Mouse (Mus musculus) adrenal gland, postnatal 10 days (tissue): ENCODE results near the gene Nt5c. TPM values are rescaled to one million over a fixed set of nuclear protein-coding genes. Genes with fewer than 3 reads are reported as not detected.
A peak's percentile ranks its signal among the peaks of the same experiment; 100 is the strongest.
"Not testable (repeated sequence)": the region's sequence is repeated elsewhere in the genome, so short reads cannot be mapped to it uniquely, and the experiment has no call there.

ENCODE experiments used
- DNase-seq: peaks from one replicate; pipeline ENCODE4 v3.0.0; 2021; ENCODE audit warnings: mixed read lengths
- long read RNA-seq, 2 experiments: library from polyadenylated mRNA; stranded (forward); transcript quantifications; one replicate each; pipeline ENCODE4 v2.0.0; 2021
- total RNA-seq, 2 experiments: library from RNA; stranded (reverse); gene quantifications; 2 replicates each; pipeline ENCODE4 v1.2.3; 2021

Gene Nt5c
- total RNA-seq = 10 to 100 TPM; 70.2 to 70.9 TPM
- long read RNA-seq, experiment 1, transcript Nt5c-201 (5 exons, 858 nt) = major isoform, 52 of 68 reads
- long read RNA-seq, experiment 1, partial matches to known transcripts = 1 of 68 reads
- long read RNA-seq, experiment 1, other reads (novel, unspliced or antisense) = 9 of 68 reads
- long read RNA-seq, experiment 2, transcript Nt5c-201 (5 exons, 858 nt) = major isoform, 31 of 47 reads
- long read RNA-seq, experiment 2, partial matches to known transcripts = 4 of 47 reads
- long read RNA-seq, experiment 2, other reads (novel, unspliced or antisense) = 7 of 47 reads

DNA sequence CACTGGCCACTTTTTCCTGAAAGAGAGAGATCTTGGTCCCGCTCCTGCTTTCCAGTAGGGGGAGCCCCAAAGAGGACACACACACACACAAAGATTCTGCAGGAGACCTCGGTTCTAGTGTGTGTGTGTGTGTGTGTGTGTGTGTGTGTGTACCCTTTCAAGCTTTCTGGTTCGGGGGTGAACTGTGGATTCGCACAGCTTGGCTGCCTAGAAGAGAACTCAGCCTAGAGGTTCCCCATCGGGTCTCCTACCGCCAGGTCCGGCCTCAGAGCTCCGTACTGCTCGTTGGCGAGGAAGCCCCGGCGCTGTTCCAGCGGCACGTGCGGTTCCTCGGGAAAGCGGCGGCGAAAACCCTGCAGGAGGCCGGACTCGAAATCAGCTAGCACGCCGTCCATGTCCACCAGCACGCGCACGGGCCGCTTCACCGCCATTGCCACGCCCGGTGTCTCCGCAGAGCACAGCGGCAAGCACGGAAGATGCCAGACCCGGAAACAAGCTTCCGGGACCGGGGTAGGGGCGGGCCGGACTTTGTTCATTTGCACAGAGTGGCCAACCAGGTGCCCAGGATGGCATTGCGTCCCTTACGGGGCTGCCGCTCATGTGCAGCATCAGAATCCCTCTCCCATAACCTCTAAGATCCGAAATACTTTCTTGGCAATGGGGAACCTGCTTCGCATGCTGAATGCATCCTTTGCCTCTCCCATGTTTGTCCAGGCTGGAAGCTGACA lies at the start of gene Nt5c:
Gene Nt5c (minus strand): TSS at position 507 of the 728 bp plus-strand sequence.
- DNase-seq = peak; percentile 89

DNA sequence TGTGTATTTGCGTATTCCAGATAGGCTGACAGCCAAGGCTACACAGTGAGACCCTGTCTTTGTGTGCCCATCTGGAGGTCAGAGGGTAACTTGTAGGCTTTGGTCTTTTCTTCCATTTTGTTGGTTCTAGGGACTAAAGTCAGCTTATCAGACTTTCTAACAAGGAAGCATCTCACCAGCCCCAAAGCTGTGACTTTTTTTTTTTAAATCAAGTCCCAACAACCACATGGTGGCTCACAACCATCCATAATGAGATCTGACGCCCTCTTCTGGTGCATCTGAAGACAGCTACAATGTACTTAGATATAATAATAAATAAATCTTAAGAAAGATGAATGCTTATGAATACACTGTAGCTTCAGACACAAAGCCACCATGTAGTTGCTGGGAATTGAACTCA lies 46.4 kb upstream of the Nt5c start:
- DNase-seq = no peak

DNA sequence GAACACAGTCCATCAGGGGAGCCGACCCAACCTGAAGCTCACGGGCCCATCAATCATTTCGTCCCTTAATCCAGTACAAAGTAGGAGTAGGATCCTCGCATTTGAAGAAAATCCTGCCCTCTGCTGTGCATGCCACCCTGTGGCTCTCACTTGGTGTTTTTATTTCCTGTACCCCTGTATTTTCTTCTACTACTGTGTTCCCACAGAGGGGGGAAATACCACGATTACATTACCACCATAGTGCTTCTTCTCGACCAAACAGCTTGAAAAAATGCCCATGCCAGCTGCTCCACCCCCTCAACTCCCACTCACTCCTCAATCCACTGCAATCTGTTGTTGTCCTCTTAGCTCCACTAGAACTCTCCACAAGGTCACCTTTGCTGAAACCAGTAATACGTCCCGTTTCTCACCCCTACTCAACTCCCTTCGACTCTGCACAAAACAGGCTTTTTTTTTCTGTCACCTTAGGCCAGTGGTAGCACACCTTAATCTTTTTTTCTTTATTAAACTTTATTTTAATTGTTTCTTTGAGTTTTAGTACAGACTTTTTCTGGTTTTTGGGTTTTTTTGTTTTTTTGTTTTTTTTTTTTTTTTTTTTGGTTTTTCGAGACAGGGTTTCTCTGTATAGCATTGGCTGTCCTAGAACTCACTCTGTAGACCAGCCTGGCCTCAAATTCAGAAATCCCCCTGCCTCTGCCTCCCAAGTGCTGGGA lies 45.4 kb upstream of the Nt5c start:
- DNase-seq = no peak

- peak; percentile 99 for DNase-seq
Measured at GRCm38 (mm10) chr11:115536038-115536681, 44.5 kb upstream of the Nt5c start, which contains the start of gene Sumo2. TSS of gene Sumo2 (minus strand) at chr11:115536276.

GRCm38 (mm10) chr11:115535401-115536037 lies 43.9 kb upstream of the Nt5c start:
- DNase-seq = peak; percentile 81

DNA sequence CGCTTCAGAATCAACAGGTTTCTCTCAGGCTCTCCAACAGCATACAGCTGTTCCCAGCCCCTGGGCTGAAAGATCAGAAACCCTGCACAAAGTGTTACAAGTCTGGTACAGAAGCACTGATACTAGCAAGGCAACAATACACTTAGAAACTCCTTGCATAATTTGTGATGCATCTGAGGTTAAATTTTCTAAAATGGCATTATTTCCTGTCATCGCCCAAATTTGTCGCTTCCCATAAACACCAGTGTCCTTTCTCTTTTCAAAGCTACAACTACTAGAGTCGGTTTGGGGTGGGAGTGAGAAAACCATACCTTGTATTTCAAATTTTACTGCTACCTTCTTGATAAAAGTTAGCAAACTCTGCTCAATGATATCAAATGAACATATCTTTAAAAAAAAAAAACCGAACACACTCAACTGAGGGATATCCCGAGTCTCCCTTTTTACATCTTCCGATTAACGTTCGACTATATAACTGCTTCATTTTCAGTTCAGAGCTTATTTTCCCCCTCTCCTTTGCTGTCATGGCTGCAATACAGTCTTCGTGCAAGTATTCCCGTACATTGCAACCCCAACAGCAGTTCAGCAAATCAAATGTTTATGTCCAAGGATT lies 43.2 kb upstream of the Nt5c start:
- no peak for DNase-seq

DNA sequence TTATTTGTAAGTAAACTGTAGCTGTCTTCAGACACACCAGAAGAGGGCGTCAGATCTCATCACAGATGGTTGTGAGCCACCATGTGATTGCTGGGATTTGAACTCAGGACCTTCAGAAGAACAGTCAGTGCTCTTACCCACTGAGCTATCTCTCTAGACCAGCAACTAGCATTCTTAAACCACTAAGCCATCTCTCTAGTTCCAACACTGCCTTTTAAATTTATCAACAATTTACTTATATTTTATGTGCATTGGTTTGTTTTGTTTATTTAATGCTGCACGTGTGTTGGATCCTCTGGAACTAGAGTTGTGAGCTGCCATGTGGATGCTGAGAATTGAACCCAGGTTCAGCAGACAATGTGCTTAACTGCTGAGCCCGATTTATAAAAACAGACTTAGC lies 34.8 kb upstream of the Nt5c start:
- DNase-seq = not testable (repeated sequence)

DNA sequence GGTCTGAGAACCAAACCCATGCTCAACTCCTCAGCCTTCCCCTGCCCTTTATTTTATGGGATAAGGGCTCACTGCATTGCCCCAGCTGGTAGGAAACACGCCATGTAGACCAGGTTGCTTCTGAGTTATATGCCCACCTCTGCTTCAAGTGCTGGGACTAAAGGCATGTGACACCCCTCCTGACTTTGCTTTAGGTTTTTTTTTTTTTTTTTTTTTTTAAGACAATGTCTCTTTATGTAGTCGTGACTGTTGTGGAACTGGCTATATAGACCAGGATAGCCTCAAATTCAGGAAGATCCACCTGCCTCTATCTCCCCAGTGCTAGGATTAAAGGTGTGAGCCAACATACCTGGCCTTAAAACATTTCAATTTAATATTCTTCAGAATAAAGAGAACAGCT lies 31.0 kb upstream of the Nt5c start:
- DNase-seq = no peak

DNA sequence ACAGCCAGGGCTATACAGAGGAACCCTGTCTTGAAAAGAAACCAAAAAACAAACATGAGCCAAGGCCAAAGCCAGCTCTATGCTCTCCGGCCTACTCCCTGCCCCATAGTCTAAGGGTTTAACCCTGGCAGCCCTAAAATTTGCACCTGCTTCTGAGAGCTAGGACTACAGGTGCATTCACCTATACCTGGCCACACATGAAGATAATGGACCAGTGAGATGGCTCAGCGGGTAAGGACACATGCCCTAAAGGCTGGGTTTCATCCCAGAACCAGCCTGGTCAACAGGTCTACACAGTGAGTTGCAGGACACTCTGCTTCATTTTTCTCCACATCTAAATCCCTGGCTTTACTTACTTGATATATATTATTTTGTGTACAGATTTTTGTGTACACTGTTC lies 30.6 kb upstream of the Nt5c start:
- no peak for DNase-seq

GRCm38 (mm10) chr11:115521080-115521479 lies 29.4 kb upstream of the Nt5c start:
- no peak for DNase-seq

DNA sequence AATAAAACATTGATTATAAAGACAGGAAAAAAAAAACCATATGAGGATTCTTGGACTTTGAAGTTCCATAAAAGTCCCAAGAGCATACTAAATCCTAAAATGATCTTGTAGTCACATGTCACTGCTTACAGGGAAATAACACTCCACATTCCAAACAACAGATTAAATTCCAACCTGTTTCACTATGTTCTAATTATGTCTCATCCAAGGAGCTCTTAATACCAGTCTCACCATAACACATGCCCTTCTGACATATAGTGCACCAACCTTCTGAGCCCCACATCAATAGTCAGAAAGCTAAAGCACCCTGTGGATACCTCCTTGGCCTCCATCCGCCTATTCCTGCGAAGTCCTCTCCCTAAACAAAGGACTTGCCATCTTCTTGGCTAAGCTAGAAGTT lies 28.6 kb upstream of the Nt5c start:
- DNase-seq = no peak

- no peak for DNase-seq
Measured at GRCm38 (mm10) chr11:115519581-115519980, 27.9 kb upstream of the Nt5c start.

- no peak for DNase-seq
Measured at GRCm38 (mm10) chr11:115518693-115519092, 27.0 kb upstream of the Nt5c start.

DNA sequence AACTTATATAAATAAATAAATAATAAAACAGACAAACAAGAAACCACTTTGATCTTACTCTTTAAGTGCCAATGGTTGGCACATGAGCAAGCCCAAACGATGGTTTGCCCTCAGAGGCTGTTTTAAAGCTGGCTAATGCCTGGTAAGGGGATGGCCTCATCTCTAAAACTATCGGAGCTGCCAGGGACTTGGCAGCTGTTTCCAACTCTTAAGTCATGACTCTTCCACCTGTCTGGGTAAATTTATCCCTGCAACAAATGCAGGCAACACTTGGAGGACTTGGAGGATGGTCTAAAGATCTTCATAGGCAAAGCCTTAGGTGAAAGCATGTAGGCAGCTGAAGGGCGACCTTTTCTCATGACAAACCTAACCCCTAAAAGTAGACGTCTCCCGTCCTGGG lies 25.3 kb upstream of the Nt5c start:
- no peak for DNase-seq

- no peak for DNase-seq
Measured at GRCm38 (mm10) chr11:115515021-115515420, 23.4 kb upstream of the Nt5c start.

DNA sequence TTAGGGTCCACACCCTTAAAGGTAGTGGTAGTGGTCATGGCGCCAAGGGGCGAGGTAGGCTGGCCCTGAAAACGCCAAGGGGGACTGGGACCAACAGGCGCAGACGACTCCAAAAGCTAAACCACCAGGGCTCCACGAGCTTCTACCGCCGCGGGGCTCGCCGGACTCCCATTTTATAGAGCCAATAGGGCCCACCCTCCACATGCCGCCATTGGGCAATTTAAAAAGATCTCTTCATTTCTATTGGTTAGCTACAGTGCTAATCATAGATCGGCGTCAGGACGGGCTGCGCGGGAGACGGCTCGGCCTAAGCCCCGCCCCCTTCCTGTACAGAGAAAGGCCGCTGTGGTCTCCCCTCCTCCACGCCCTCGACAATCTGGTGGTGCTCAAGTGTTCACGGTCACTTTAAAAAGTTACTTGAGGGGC lies 22.6 kb upstream of the Nt5c start, which contains the start of gene Jpt1:
Gene Jpt1 (minus strand): TSS at position 150 of the 426 bp plus-strand sequence.
- DNase-seq = peak; percentile 97

GRCm38 (mm10) chr11:115513271-115514237 lies 21.9 kb upstream of the Nt5c start:
- DNase-seq = peak; percentile 69

GRCm38 (mm10) chr11:115512407-115513183 lies 20.9 kb upstream of the Nt5c start:
- DNase-seq = no peak

GRCm38 (mm10) chr11:115512004-115512403 lies 20.3 kb upstream of the Nt5c start:
- DNase-seq = no peak
